Mouse (Mus musculus) kidney, adult 2 months (tissue): ENCODE data around the gene Atp2c2. TPM values are rescaled to one million over a fixed set of nuclear protein-coding genes. Genes with fewer than 3 reads are reported as not detected.

ENCODE experiments used
- DNase-seq: peaks from one replicate; pipeline ENCODE4 v3.0.0; 2021
- H3K27ac ChIP-seq: fragments of 200-500 bp; 2 replicates; pipeline ENCODE4 v1.5.1; 2012; ENCODE audit warnings: low read depth, low read length, control low read depth, inconsistent platforms; ENCODE audit not compliant: insufficient read depth
- H3K27me3 ChIP-seq: fragments of 200-500 bp; replicated peaks from 2 replicates; pipeline ENCODE4 v1.6.1; 2012; ENCODE audit warnings: mild to moderate bottlenecking, moderate library complexity, low read length, inconsistent platforms; ENCODE audit not compliant: control insufficient read depth, insufficient read depth
- H3K36me3 ChIP-seq: fragments of 200-500 bp; 2 replicates; pipeline ENCODE4 v1.6.1; 2012; ENCODE audit warnings: mild to moderate bottlenecking, moderate library complexity, low read length, inconsistent platforms; ENCODE audit not compliant: control insufficient read depth, insufficient read depth
- H3K4me1 ChIP-seq: fragments of 200-500 bp; 2 replicates; pipeline ENCODE4 v1.6.1; 2011; ENCODE audit warnings: low read length; ENCODE audit not compliant: control insufficient read depth, insufficient read depth
- H3K4me3 ChIP-seq: fragments of 200-500 bp; 2 replicates; pipeline ENCODE4 v1.5.1; 2011; ENCODE audit warnings: mild to moderate bottlenecking, low read depth, low read length, control low read depth; ENCODE audit not compliant: insufficient read depth
- CTCF ChIP-seq: fragments of 200-500 bp; conservative IDR thresholded peaks from 2 replicates; pipeline ENCODE4 v1.5.1; 2011; ENCODE audit warnings: low read depth, mild to moderate bottlenecking, control low read depth, low read length, moderate library complexity, mixed read lengths; ENCODE audit not compliant: insufficient read depth, insufficient read length
- POLR2A ChIP-seq: fragments of 200-500 bp; IDR thresholded peaks from one replicate; pipeline ENCODE4 v1.6.1; 2011; ENCODE audit warnings: low read depth, low read length, control low read depth
- WGBS: fragments of 180-500 bp; shearing (Covaris S2); methylation state at CpG from one replicate; pipeline ENCODE4 v1.1.7; 2018; 5-methylcytosine and 5-hydroxymethylcytosine counted together
- polyA plus RNA-seq: library from polyadenylated mRNA; depleted of rRNA; stranded (reverse); fragments of >200 nt; gene quantifications from 2 replicates; pipeline ENCODE4 v1.2.3, GENCODE M21; 2012; rRNA removed

Atp2c2 gene
- 0.24 and 0.52 TPM in 2 replicates for polyA plus RNA-seq

- Histone ChIP-seq H3K27ac (no peak within 1 kb of the TSS), H3K4me3 (no peak within 1 kb of the TSS), H3K4me1 (no peaks in the 10 kb centered on the region), H3K36me3 (no peaks in the 10 kb centered on the region), H3K27me3 (no peaks in the 10 kb centered on the region)
- whole genome bisulfite sequencing = 5% methylated on average over 26 of the region's 26 CpGs
- TF ChIP-seq POLR2A = no peak
- TF ChIP-seq CTCF = no peak
- DNase-seq = peak; percentile 55
Measured at GRCm38 (mm10) chr8:119699549-119700134, at the start of gene Atp2c2. Atp2c2 (plus strand) TSS chr8:119700009.

GRCm38 (mm10) chr8:119651324-119651723 lies 48.5 kb upstream of the Atp2c2 start:
- H3K36me3 ChIP-seq = no peaks in the 10 kb centered on the region
- TF ChIP-seq POLR2A = no peak
- no peaks in the 10 kb centered on the region for H3K4me1 ChIP-seq
- peak; percentile 45 for DNase-seq
- H3K27me3 ChIP-seq = no peaks in the 10 kb centered on the region
- H3K27ac ChIP-seq = no peak overlapping the region
- H3K4me3 ChIP-seq = no peak overlapping the region
- 9% methylated on average over 2 of the region's 2 CpGs for WGBS

GRCm38 (mm10) chr8:119656709-119657464 lies 42.9 kb upstream of the Atp2c2 start:
- peak; percentile 42 for DNase-seq
- H3K4me1 ChIP-seq = peaks cover 5% of the 10 kb centered on the region; the same call in 1 of the 2 replicates
- no peaks in the 10 kb centered on the region for H3K36me3 ChIP-seq
- peak; percentile 55 for TF ChIP-seq CTCF
- TF ChIP-seq POLR2A = no peak
- H3K27ac ChIP-seq = no peak overlapping the region
- no peak overlapping the region for H3K4me3 ChIP-seq
- no peaks in the 10 kb centered on the region for H3K27me3 ChIP-seq
- WGBS = 39% methylated on average over 5 of the region's 5 CpGs

- peak; percentile 84 for DNase-seq
- H3K27me3 ChIP-seq = no peaks in the 10 kb centered on the region
- H3K27ac ChIP-seq = peak overlapping the region; percentile 32
- peaks cover 5% of the 10 kb centered on the region for H3K4me1 ChIP-seq
- no peak overlapping the region for H3K4me3 ChIP-seq
- no peaks in the 10 kb centered on the region for H3K36me3 ChIP-seq
- WGBS = 14% methylated on average over 9 of the region's 9 CpGs
- TF ChIP-seq POLR2A (no peak), CTCF (no peak)
Measured at GRCm38 (mm10) chr8:119661081-119661480, 38.7 kb upstream of the Atp2c2 start.

- Histone ChIP-seq H3K27me3 (no peaks in the 10 kb centered on the region), H3K4me3 (no peak overlapping the region), H3K4me1 (peaks cover 5% of the 10 kb centered on the region), H3K27ac (no peak overlapping the region), H3K36me3 (no peaks in the 10 kb centered on the region)
- TF ChIP-seq CTCF = no peak
- no peak for TF ChIP-seq POLR2A
- 77% methylated on average over 6 of the region's 6 CpGs for WGBS
- DNase-seq = peak; percentile 60
Measured at GRCm38 (mm10) chr8:119661892-119662291, 37.9 kb upstream of the Atp2c2 start.

- no peak for TF ChIP-seq POLR2A
- no peaks in the 10 kb centered on the region for H3K27me3 ChIP-seq
- WGBS = 87% methylated on average over 11 of the region's 11 CpGs
- DNase-seq = no peak
- H3K36me3 ChIP-seq = no peaks in the 10 kb centered on the region
- H3K4me1 ChIP-seq = peaks cover 5% of the 10 kb centered on the region
- no peak overlapping the region for H3K27ac ChIP-seq
- H3K4me3 ChIP-seq = no peak overlapping the region
Measured at GRCm38 (mm10) chr8:119663440-119663839, 36.4 kb upstream of the Atp2c2 start.

- H3K4me3 ChIP-seq = no peak overlapping the region
- no peaks in the 10 kb centered on the region for H3K27me3 ChIP-seq
- peaks cover 5% of the 10 kb centered on the region for H3K4me1 ChIP-seq
- peak; percentile 41 for DNase-seq
- TF ChIP-seq POLR2A (no peak), CTCF (no peak)
- no peak overlapping the region for H3K27ac ChIP-seq
- WGBS = 41% methylated on average over 6 of the region's 6 CpGs
- no peaks in the 10 kb centered on the region for H3K36me3 ChIP-seq
Measured at GRCm38 (mm10) chr8:119665270-119665669, 34.5 kb upstream of the Atp2c2 start.
